In genomic region chr2:106705664-106706063, GRCm38 (mm10) we compare ENCODE assay signal across 13 mouse cellular contexts.
"Had no signal": no experiment of that assay in that cellular context is flagged by ENCODE, and none has a peak within 500 bp of the region (broad histone marks: within the 10 kb centered on the region; RNA-seq: fewer than 3 reads in every experiment).

No protein-coding gene starts in this region.

- H3K9me3 ChIP-seq: liver, embryonic 12.5 days; midbrain, embryonic 10.5 days had no signal

- H3K27me3 ChIP-seq: liver, embryonic 12.5 days had no signal

- H3K4me2 ChIP-seq: liver, embryonic 12.5 days; lung, embryonic 14.5 days had no signal

- H3K27ac ChIP-seq: layer of hippocampus, adult 2 months; liver, embryonic 12.5 days; midbrain, embryonic 10.5 days; stomach, postnatal 0 days had no signal

- H3K9ac ChIP-seq: liver, embryonic 12.5 days; lung, embryonic 14.5 days had no signal

- ATAC-seq: inflammation-experienced regulatory T-cells, adult 6 months; intestine, postnatal 0 days; liver, embryonic 12.5 days; midbrain, embryonic 16.5 days had no signal

- H3K4me1 ChIP-seq: liver, embryonic 12.5 days had no signal

- H3K36me3 ChIP-seq: liver, embryonic 12.5 days had no signal

- H3K4me3 ChIP-seq: layer of hippocampus, adult 2 months; liver, embryonic 12.5 days; midbrain, embryonic 10.5 days had no signal

- DNase-seq: kidney, adult 8-10 months; kidney, postnatal 4 days; lung, embryonic 14.5 days; lung, postnatal 10 days; lung, postnatal 4 days; thymus, postnatal 4 days had no signal
